Mouse (Mus musculus): ENCODE data around the gene 2610002M06Rik. TPM values are rescaled to one million over a fixed set of nuclear protein-coding genes. Genes with fewer than 3 reads are reported as not detected.

Gene 2610002M06Rik
- polyA plus RNA-seq (2017; shearing (Covaris generic)): 10 to 100 TPM; 20.2 to 21.8 TPM

GRCm38 (mm10) chrX:107816218-107816554, at the start of gene 2610002M06Rik:
2610002M06Rik (minus strand) TSS chrX:107816334.
- ATAC-seq: peak; percentile 98

- ATAC-seq: no peak
Measured at GRCm38 (mm10) chrX:107858165-107858564, 42.0 kb upstream of the 2610002M06Rik start.

GRCm38 (mm10) chrX:107816726-107817125, 592 bp upstream of the 2610002M06Rik start:
- ATAC-seq: no peak

GRCm38 (mm10) chrX:107815502-107816217, 474 bp downstream of the 2610002M06Rik start:
- peak; percentile 6 for ATAC-seq

GRCm38 (mm10) chrX:107812120-107812519, 4.0 kb downstream of the 2610002M06Rik start:
- ATAC-seq: no peak

- ATAC-seq: no peak
Measured at GRCm38 (mm10) chrX:107796919-107797318, 19.2 kb downstream of the 2610002M06Rik start.

- no peak for ATAC-seq
Measured at GRCm38 (mm10) chrX:107795785-107796184, 20.3 kb downstream of the 2610002M06Rik start.

- no peak for ATAC-seq
Measured at GRCm38 (mm10) chrX:107792290-107792689, 23.8 kb downstream of the 2610002M06Rik start, which contains the start of gene Tent5d. Tent5d (plus strand) TSS chrX:107792590.

- ATAC-seq: no peak
Measured at GRCm38 (mm10) chrX:107790750-107791493, 25.2 kb downstream of the 2610002M06Rik start.

GRCm38 (mm10) chrX:107790136-107790535, 26.0 kb downstream of the 2610002M06Rik start:
- no peak for ATAC-seq

- no peak for ATAC-seq
Measured at GRCm38 (mm10) chrX:107767896-107768295, 48.2 kb downstream of the 2610002M06Rik start.

Other genes with a start within 250 kb of the 2610002M06Rik start
- under 1 TPM in 1 of 2 experiments, not detected in 1; 0.15 TPM for gene Tbx22, start 148.4 kb downstream of the 2610002M06Rik start, polyA plus RNA-seq (2017; shearing (Covaris generic))
- gene Tent5d, start 23.7 kb downstream of the 2610002M06Rik start, polyA plus RNA-seq (2017; shearing (Covaris generic)): under 1 TPM in 1 of 2 experiments, not detected in 1; 0.50 TPM
- gene Gm732, start 132.1 kb upstream of the 2610002M06Rik start, polyA plus RNA-seq (2017; shearing (Covaris generic)): not detected